Mouse (Mus musculus): ENCODE results near the gene Mpg.

GRCm38 (mm10) chr11:32244064-32244463 lies 17.8 kb downstream of the Mpg start:
- TF ChIP-seq CTCF (IDR thresholded peaks at IDR 0.05; ENCODE audit: low read depth, low read length) (no peak), POLR2A (IDR thresholded peaks at IDR 0.05; ENCODE audit: borderline replicate concordance, low read depth, low read length) (no peak)

Data from bone marrow macrophage, adult 2 months (primary cell).